Mouse (Mus musculus) bone marrow, adult 2 months (tissue): ENCODE measurements around the gene Psmb2.

Experiments
- CTCF ChIP-seq: fragments of 200-500 bp; IDR thresholded peaks from 2 replicates; pipeline ENCODE4 v1.5.1; 2011; ENCODE audit warnings: low read length, control low read depth; ENCODE audit not compliant: control insufficient read depth, insufficient read depth
- POLR2A ChIP-seq: fragments of 200-500 bp; IDR thresholded peaks from 2 replicates; pipeline ENCODE4 v1.6.1; 2011; ENCODE audit warnings: low read depth, mild to moderate bottlenecking, control low read depth, low read length, borderline replicate concordance; ENCODE audit not compliant: control insufficient read depth

- TF ChIP-seq CTCF, result no peak
- no peak for TF ChIP-seq POLR2A
Observed at GRCm38 (mm10) chr4:126655356-126655755, 22.1 kb upstream of the Psmb2 start.
